Mouse (Mus musculus): ENCODE data around the gene Kcnn4.
A peak's percentile ranks its signal among the peaks of the same experiment; 100 is the strongest.

Kcnn4 gene

DNA sequence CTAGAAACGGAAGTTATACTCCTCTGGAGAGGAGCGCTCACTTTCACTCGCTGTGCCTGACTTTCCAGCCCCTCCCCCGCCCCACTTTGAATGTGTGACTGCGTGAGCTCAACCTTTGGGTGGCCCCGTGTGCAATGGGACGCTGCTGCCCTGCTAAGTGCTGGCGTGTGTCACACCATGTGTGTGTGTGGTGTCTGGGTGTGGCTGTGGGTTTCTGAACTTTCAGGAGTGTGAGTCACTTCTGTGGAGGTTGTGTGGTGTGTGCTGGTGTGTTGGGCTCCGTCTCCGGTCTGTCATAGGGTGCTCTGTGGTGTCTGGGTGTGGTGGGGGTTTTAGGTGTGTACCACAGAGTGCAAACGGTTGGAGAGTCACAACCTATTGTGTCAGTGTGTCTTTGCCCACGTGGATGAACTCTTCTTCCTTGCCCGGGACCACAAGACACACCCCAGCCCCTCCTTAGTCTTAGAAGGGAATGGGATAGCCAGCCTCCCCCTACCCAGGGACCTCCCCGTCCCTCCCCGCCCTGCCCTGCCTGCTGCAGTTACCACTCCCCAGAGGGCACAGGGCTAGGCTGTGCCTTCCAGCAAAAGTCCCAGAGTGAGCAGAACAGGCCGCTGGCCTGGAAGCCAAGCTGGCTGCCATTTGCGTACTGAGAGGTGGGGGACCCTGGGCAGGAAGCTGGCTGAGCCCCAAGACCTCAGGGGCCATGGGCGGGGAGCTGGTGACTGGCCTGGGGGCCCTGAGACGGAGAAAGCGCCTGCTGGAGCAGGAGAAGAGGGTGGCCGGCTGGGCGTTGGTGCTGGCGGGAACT lies at the start of gene Kcnn4:
TSS of gene Kcnn4 (plus strand) at position 533 of the 811 bp plus-strand sequence.
- no peak for DNase-seq

DNA sequence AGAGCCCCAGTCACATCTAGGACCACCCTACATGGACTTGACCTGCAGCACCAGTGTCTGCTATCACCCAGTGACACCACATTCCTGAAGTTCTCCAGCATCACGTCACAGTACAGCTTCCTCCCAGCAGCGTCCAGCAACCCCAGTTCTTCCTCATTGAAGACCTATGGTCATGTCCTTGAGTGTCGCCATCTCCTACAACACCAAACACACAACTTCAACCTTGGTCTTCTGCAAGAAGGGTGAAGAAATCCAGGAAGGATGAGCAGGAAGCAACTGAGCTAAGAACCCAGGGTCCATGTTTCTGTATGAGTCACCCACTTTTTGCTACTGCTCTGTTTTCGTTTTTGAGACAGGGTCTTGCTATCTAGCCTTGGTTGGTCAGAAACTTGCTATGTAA lies 47.5 kb upstream of the Kcnn4 start:
- no peak for DNase-seq

DNA sequence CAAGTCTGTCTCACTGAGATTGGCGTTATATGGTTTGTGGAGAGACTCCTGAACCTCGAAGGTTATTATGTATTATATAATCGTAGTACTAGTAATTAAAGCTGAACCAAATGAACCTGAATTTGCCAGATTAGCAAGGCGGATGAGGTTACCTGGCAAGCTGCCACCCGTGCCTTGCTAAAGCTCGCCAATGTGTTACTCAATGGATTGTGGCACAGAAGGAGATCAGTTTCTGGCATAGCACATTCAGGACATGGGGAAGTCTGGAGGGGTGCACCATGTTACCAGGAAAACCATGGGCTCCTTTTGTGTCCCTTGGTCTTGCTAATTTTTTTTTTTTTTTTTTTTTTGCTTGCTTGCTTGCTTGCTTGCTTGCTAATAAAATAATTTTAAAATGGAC lies 44.9 kb upstream of the Kcnn4 start:
- peak; percentile 22 for DNase-seq

DNA sequence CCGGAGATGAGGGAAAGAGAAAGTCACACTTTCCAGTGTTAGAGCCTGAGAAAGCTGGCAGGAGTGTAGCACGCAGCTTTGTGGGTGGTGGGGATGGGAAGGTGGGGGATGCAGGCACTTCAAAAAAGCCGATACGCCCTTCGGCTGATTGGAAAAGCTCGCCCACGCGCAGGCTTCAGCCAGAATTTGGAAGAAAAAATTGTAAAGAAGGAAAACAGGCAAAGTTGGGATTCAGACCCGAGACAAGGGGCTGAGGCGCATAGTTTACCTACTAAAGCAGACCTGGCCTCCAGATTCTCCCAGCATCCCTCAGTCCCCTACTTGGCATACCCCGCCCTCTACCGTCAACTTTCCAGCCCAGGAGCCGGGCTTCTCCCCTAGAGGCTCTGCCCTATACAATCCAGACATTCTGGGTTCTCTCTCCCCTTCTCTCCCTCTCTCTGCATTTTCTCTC lies 44.4 kb upstream of the Kcnn4 start:
- no peak for DNase-seq

DNA sequence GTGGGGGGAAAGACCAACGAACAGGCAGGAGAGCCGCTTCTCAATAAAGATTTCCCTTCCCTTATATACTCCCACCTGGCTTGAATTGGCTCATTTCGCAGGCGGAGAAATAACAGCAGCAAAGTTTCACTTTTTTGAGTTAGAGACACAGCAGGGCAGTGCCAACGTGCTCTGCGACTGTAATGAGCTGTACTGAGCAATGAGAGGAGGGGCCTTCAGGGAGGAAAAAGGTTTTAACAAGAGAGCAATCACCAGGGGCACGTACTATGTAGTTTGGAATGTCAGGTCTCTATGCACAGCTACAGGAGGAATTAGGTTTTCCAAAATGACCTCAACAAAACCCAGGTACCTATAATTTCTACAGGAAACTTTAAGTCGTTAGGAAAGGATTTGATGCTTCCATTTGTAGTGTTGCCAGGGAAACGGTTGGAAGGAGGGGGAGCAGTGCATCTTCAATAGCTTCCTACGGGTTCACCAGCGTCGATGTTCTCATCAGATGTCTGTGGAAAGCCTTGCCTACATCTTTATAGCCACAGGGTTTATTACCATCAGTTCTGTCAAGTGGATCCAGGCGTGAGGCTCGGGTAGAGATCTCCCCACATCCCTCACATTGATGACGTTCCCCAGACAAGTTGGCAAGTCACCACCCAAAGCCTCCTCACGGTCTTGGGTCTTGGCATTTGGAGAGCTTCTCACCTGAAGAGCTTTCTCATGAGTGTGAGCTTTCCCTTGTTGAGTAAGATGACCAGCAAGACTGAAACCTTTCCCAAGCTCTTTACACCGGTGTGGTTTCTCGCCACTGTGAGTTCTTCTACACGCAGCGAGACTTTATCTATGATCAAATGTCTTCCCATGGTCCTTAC lies 43.6 kb upstream of the Kcnn4 start:
- DNase-seq = peak; percentile 9

DNA sequence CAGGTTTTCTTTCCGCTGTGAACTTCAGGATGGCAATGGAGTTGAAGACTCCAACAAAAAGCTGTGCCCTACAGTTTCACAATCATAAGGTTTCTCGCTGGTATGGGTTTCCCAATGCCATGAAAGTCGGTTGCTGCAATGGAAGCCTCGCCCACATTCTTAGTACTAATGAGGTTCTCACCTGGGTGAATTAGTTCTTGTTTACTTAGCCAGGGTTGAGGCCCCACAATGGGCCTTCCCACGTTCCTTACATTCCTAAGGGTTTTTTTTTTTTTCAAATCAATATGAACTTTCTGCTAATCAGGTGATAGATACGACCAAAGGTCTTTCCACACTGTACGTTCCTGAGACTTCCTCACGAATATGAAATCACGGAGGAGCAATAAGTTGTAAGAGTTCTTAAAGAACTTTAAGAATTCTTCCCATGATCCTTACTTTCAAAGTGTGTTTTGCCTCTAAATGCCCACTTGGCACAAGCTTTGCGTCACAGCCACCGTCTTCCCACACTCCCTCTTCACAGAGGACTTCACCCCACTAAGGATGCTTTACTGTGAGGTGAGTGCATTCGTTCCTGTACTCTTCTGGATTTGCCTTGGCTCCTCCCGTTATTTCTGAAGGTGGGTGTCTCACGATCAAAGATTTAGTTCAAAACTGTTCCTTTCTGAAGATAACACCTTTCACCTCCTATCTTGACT lies 42.6 kb upstream of the Kcnn4 start:
- peak; percentile 14 for DNase-seq

DNA sequence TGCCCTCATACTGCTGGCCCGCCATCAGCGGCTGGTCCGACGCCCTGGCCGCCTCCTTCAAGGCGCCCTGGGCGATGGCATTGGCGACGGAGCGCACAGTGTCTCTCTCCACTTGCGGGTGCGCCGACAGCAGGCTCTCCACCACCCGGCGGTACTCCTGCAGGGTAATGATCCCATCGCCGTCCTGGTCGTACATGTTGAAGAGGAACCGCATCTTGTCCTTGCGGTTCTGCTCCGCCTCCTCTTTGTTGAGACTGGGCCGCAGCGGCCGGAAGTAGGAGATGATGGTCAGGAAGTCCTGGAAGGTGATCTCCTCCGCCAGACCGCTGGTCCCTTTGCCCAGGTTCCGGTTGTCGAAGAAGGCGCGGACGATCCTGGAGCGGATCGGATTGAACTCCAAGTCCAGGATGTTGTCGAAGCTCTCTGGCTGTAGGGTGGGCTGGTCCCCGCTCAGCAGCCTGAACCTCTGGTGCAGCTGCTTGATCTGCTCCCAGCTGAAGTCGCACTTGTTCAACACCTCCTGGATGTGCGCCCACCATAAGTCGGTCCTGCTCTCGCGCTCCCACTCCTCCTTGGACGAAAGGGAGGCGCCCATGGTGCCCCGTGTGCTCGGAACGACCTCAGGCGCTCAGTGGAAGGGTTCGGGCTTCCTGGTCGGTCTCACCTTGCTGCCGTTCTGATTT lies 36.6 kb upstream of the Kcnn4 start, which contains the start of gene Tescl:
TSS of gene Tescl (minus strand) at position 633 of the 683 bp plus-strand sequence.
- DNase-seq = no peak

DNA sequence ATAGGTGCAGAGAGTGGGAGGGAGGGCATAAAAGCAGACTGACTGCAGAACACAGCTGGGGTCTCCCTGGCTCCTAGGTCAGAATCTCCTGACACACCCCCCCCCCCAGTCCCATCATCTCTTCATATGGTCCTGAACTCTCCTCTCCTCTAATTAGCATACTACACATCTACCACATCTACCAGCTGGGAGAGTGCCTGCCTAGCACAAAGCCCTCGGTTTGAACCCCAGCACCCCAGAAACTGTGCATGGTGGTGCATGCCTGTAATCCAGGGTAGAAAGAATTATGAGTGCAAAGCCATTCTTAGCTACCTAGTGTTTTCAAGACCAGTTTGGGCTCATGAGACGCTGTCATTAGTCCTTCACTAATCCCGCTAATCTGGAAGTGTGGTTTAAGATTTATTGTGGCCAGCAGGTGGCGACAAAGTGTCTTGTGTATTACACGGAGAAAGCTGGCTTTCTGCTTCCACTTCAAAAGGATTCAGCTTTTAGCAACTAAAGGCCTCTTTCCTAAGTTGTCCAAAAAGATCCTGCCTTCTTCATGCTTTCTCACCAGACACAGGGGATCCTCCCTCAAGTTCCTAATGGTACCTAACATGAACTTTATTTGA lies 34.3 kb upstream of the Kcnn4 start:
- peak; percentile 85 for DNase-seq

DNA sequence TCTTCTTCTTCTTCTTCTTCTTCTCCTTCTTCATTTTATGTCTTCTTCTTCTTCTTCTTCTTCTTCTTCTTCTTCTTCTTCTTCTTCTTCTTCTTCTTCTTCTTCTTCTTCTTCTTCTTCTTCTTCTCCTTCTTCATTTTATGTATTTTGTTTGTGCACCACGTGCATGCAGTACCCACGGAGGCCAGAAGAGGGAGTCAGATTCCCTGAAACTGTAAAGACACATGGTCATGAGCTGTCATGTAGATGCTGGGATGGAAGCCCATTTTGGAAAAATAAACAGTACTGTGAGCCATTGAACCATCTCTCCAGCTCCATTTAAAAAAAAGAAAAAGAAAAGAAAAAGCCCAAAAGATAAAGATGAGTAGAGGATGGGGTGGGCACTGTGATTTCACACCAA lies 31.8 kb upstream of the Kcnn4 start:
- no peak for DNase-seq

DNA sequence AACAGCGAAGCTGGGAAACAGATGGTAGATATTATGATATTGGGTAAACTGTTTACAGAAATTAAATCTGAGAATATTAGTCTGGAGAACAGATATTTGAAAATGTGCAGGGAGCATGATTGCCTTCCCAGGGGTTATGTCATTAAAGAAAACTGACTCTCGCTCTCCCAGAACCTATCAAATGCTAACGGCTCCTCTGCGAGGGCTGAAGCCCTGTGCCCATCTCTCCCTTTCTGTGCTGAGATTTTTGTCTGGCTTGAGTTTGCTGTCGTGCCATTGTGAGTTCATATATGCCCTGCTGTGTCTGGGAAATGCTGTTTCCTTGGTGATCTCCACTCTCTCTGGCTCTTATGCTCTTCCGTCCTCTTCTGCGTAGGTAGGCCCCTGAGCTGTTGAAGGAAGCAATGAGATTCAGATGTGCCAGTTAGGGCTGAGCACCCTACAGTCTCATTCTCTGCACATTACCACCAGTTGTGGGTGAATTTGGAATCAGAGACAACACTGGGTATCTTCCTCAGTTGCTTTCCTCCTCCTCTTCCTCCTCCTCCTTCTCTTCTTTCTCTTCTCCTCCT lies 26.3 kb upstream of the Kcnn4 start:
- no peak for DNase-seq

DNA sequence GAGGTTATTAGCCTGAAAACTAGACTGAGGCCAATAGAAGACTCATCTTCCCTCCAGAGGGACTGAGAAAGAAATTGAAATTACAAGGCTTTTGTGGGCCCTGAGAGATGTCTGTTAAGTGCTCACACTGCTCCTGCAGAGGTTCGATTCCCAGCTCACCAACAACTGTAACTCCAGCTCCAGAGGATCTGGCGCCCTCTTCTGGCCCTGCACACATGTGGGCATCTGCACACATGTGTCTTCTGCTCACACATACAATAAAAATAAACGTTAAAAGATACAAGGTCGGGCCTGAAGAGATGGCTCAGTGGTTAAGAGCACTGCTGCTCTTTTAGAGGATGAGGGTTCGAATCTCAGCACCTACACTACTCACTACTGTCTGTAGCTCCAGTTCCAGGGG lies 23.6 kb upstream of the Kcnn4 start:
- no peak for DNase-seq

DNA sequence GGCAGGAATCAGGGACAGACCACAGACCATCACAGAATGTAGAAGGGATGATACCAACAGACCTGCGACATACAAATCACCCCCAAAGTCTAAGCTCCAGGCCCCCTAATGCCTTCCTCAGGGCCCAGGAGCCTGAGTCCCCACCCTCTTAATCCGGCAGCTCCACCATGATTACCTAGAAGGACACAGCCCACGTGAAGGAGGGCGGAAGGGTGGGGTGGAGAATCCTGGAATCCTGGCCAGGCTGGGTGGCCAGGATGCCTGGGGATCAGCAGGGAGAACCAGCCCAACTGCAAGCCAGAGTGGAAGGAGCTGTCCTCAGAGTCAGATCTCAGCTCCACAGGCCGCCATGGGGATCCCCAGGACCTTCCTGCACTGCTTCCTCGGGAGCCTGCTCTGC lies 21.2 kb upstream of the Kcnn4 start, which contains the start of gene Lypd5:
TSS of gene Lypd5 (plus strand) at position 301 of the 400 bp plus-strand sequence.
- DNase-seq = no peak

DNA sequence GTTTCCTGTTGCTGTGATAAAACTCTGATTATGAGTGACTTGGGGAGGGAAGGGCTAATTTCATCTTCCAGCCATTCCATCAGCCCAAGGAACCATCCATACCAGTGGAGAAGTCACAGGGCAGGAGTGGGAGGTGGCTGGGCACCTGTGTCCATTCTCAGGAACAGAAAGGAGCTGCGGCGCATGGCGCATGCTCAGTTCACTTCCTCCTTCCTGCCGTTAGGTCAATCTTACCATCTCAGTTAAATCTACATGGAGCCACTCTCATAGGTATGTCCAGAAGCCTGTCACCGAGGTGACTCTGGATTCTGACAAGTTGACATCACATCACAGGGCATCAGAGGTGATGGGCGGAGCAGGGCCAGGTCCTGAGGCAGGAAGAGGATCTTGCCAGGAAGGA lies 14.4 kb upstream of the Kcnn4 start:
- DNase-seq = no peak

DNA sequence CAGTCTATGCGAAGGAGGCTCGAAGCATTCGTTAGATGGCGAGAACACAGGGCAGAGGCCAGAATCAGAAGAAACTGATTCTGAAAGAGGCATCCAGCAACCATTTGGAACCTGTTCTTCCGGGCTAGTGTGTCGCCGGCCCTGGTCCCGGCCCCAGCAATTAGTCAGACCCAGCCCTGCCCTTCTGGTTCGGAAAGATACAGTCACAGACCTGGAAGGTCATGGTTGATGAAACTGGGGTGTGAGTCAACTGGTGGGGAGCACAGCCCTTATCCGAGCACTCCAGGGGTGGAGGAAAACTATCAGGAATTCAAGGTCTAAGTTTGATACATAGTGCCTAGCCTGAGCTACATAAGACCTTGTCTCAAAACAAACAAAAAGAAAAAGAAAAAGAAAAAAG lies 14.0 kb upstream of the Kcnn4 start:
- DNase-seq = no peak

DNA sequence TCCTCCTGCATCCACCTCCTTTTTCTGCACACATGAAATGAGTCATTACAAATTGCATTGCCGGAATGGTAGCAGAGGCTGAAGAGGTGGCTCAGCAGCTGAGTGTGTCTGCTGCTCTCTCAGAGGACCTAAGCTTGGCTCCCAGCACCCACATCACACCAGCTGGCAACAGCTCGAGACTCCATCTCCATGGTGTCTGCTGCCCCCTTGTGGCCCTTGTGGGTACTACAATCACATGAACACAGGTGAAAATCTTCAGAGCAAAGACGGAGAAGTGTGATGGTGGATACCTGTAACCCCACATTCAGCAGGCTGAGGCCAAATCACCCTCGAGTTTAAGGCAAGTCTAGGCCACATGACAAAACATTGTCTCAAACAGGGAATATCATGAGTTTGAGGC lies 12.2 kb upstream of the Kcnn4 start:
- DNase-seq = no peak

DNA sequence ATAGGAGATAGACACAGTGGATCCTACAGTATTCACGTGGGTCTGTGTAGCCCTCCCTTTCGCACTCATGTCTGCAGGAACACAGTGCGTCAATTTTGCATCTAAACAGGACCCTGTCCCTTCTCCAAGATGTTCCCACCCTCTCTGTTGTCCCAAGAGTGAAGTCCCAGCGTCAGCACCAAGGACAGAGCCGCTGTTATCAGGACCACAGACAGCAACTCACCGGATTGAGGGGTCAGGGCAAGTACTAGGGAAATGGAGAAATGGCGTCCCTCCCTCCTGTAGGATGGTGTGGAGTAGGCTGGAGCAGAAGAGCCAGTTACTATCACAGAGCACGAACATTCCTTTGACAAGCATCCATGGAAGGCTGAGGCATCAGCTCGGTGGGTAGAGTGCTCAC lies 10.8 kb upstream of the Kcnn4 start:
- DNase-seq = peak; percentile 48

DNA sequence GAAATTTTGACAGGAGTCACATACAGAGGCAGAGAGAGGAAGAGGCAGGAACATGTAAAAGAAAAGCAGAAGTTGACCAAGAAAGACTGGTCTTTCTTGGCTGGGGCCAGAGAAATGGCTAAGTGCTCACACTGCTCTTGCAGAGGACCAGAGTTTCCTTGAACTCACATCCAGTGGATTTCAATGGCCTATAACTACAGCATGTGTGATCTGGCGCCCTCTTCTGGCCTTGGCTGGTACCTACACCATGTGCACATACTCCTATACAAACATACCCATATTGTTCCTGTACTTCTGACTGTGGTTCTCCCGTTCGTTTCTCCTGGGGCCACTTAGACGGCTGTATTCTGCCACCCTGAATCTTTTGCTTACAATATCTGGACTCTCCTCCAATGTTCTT lies 9.1 kb upstream of the Kcnn4 start:
- no peak for DNase-seq

DNA sequence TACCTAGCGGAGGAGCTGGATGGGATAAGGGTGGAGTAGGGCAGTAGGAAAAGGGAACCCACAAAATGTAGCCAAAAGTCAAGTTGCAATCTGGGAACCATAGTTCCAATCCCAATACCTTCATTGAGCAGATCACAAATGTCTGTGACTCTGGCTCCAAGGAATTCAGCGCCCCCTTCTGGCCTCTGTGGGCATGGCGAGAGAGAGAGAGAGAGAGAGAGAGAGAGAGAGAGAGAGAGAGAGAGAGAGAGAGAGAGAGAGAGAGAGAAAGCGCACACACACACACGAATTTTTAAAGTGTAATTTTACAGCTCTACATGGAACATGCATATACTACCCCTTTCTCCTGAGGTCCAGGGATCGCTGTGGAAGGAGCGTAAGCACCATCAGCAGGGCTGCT lies 6.8 kb upstream of the Kcnn4 start:
- peak; percentile 28 for DNase-seq

DNA sequence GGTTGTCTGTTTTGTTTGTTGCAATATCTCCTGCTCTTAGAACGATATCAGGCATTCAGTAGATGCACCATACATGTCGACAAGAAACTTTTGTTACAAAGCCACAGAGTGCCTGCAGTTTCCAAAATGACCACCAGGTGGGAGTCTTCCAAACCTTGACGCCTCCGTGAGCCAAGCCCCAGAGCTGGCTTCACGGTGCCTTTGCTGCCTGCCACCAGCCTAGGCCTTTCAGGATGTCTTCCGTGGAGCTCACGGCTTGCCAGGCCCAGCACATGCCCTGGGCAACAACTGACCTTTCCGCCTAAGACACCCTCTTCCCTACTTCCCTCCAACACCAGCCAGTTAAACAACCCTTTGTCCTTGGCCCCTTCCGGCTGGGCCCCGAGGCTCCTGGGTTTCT lies 5.2 kb upstream of the Kcnn4 start:
- DNase-seq = peak; percentile 88

DNA sequence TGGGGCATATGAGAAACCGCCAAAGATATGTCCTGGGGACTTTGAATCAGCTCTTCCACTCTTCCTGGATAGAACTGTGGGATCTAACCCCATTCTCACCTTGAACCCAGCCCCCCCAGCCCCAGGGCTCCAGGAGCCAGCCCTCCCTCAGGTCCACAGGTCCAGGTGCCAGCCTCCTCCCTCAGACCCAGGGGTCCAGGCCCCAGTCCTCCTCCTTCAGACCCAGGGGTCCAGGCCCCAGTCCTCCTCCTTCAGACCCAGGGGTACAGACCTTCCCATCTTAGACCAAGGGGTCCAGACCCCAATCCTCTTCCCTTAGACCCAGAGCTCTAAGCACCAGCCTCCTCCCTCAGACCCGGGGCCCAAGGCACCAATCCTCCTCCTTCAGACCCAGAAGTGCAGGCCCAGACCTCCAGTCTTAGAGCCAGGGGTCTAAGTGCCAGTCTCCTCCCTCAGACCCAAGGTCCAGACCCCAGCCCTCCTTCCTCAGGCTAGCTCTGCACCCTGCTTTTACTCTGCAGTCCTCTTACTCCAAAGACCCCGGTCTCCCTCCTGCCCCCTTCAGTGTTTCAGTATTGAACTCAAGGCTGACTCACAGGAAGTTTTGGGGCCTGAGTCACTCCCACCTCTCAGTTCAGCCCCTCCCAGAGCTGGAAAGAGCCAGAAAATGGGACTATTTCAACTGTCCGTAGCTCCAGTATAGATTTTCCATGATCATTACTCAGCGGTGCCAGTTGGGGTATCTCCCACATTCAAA lies 4.6 kb upstream of the Kcnn4 start:
- DNase-seq = no peak
